Mouse (Mus musculus) thymus, postnatal 25 days (tissue): ENCODE results near the gene B830017H08Rik.

Source experiments
- DNase-seq: peaks from one replicate; pipeline ENCODE4 v3.0.0; 2022

B830017H08Rik gene

GRCm38 (mm10) chr16:17851860-17852259, 18.9 kb downstream of the B830017H08Rik start:
- no peak for DNase-seq

- no peak for DNase-seq
Observed at GRCm38 (mm10) chr16:17853263-17853662, 20.3 kb downstream of the B830017H08Rik start.

GRCm38 (mm10) chr16:17857157-17857556, 24.2 kb downstream of the B830017H08Rik start:
- DNase-seq: no peak

- peak; percentile 19 for DNase-seq
Observed at GRCm38 (mm10) chr16:17858592-17858991, 25.7 kb downstream of the B830017H08Rik start.

GRCm38 (mm10) chr16:17865293-17865692, 32.4 kb downstream of the B830017H08Rik start:
- no peak for DNase-seq

- DNase-seq: no peak
Observed at GRCm38 (mm10) chr16:17865770-17866169, 32.8 kb downstream of the B830017H08Rik start.

GRCm38 (mm10) chr16:17871248-17871647, 38.3 kb downstream of the B830017H08Rik start:
- DNase-seq: no peak

GRCm38 (mm10) chr16:17872995-17873394, 40.1 kb downstream of the B830017H08Rik start:
- no peak for DNase-seq

GRCm38 (mm10) chr16:17875174-17875573, 42.3 kb downstream of the B830017H08Rik start:
- no peak for DNase-seq

GRCm38 (mm10) chr16:17876096-17876495, 43.2 kb downstream of the B830017H08Rik start:
- DNase-seq: no peak

- DNase-seq: no peak
Observed at GRCm38 (mm10) chr16:17879571-17879970, 46.6 kb downstream of the B830017H08Rik start.

- no peak for DNase-seq
Observed at GRCm38 (mm10) chr16:17882196-17882595, 49.3 kb downstream of the B830017H08Rik start.

GRCm38 (mm10) chr16:17884116-17884515, 51.2 kb downstream of the B830017H08Rik start:
- DNase-seq: no peak
